Mouse (Mus musculus) embryonic facial prominence, embryonic 13.5 days (tissue): ENCODE results near the gene Gpr68. TPM values are rescaled to one million over a fixed set of nuclear protein-coding genes. Genes with fewer than 3 reads are reported as not detected.

ENCODE experiments used
- ATAC-seq: fragments of 200-750 bp; cut with Nextera tagmentation; 2 replicates; pipeline ENCODE4 v1.8.0; 2017; ENCODE audit warnings: low read depth; ENCODE audit not compliant: insufficient number of reproducible peaks, insufficient read depth, low FRiP score, low TSS enrichment
- H3K27ac ChIP-seq: fragments of 300-500 bp; sonication (generic); 2 replicates; pipeline ENCODE4 v1.5.1; 2015; ENCODE audit warnings: moderate library complexity, mild to moderate bottlenecking, inconsistent platforms
- H3K27me3 ChIP-seq: fragments of 300-500 bp; sonication (generic); 2 replicates; pipeline ENCODE4 v1.6.1; 2015; ENCODE audit warnings: mild to moderate bottlenecking, inconsistent platforms
- H3K36me3 ChIP-seq: fragments of 300-500 bp; sonication (generic); 2 replicates; pipeline ENCODE4 v1.6.1; 2015; ENCODE audit warnings: mild to moderate bottlenecking, inconsistent platforms
- H3K4me1 ChIP-seq: fragments of 300-500 bp; sonication (generic); 2 replicates; pipeline ENCODE4 v1.6.1; 2015; ENCODE audit warnings: inconsistent platforms
- H3K4me2 ChIP-seq: fragments of 300-500 bp; sonication (generic); 2 replicates; pipeline ENCODE4 v1.6.1; 2015; ENCODE audit warnings: moderate library complexity, mild to moderate bottlenecking, inconsistent platforms
- H3K4me3 ChIP-seq: fragments of 300-500 bp; sonication (generic); 2 replicates; pipeline ENCODE4 v1.5.1; 2015; ENCODE audit warnings: mild to moderate bottlenecking, inconsistent platforms
- H3K9ac ChIP-seq: fragments of 300-500 bp; sonication (generic); 2 replicates; pipeline ENCODE4 v1.6.1; 2015; ENCODE audit warnings: mild to moderate bottlenecking, inconsistent platforms
- H3K9me3 ChIP-seq: fragments of 300-500 bp; sonication (generic); 2 replicates; pipeline ENCODE4 v1.6.1; 2016; ENCODE audit warnings: inconsistent platforms
- WGBS: fragments of 180-500 bp; shearing (Covaris S2); methylation state at CpG from one replicate; pipeline ENCODE4 v1.1.7; 2015; ENCODE audit warnings: mixed read lengths; 5-methylcytosine and 5-hydroxymethylcytosine counted together
- polyA plus RNA-seq: library from polyadenylated mRNA; unstranded; fragments of >200 nt; fragmentation: Nextera tagmentation; extraction: Ambion mirVana; gene quantifications from 2 replicates; pipeline ENCODE4 v1.2.1, GENCODE M21; 2015

Gene Gpr68
- polyA plus RNA-seq, 1 experiment from 2014 or later = 0.69 TPM

- peaks cover 3% of the 10 kb centered on the region; the same call in 1 of the 2 replicates for H3K4me1 ChIP-seq
- ATAC-seq = no peak
- 69% methylated on average over 3 of the region's 3 CpGs for WGBS
- no peaks in the 10 kb centered on the region for H3K9me3 ChIP-seq
- peaks cover 12% of the 10 kb centered on the region for H3K27me3 ChIP-seq
- H3K27ac ChIP-seq = no peak overlapping the region
- H3K4me2 ChIP-seq = no peak overlapping the region
- no peak overlapping the region for H3K9ac ChIP-seq
- no peak overlapping the region for H3K4me3 ChIP-seq
- no peaks in the 10 kb centered on the region for H3K36me3 ChIP-seq
Measured at GRCm38 (mm10) chr12:100890548-100890947, 17.4 kb downstream of the Gpr68 start.

DNA sequence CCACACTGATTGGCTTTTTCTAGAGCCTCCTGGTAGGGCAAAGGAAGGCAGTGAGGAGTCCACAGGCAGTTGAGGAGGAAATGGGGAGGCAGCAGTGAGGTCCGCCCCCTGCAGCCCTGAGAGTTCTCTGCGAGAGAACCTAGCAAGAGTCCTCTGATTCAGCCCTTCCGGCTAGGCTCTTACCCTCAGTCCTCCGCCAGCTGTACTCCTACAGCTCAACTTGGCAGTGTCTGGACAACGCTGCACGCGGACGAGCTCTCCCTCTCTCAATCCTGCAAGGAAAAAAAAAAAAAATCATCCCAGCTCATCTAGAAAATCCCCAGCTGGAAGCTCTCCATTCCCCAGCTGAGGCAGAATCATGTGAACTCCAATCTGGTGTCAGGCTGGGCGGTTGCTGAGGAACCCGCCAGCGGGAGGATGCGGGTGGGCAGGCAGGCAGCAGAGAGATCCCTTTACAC lies 20.2 kb downstream of the Gpr68 start:
- Histone ChIP-seq H3K27me3 (peaks cover 12% of the 10 kb centered on the region), H3K36me3 (no peaks in the 10 kb centered on the region), H3K4me1 (peaks cover 3% of the 10 kb centered on the region; the same call in 1 of the 2 replicates), H3K9me3 (no peaks in the 10 kb centered on the region), H3K27ac (no peak overlapping the region), H3K4me2 (0 out of 2 replicates have a peak overlapping the region, but pooled peaks have one; percentile 14), H3K9ac (no peak overlapping the region), H3K4me3 (no peak overlapping the region)
- WGBS = 40% methylated on average over 12 of the region's 12 CpGs
- no peak for ATAC-seq

DNA sequence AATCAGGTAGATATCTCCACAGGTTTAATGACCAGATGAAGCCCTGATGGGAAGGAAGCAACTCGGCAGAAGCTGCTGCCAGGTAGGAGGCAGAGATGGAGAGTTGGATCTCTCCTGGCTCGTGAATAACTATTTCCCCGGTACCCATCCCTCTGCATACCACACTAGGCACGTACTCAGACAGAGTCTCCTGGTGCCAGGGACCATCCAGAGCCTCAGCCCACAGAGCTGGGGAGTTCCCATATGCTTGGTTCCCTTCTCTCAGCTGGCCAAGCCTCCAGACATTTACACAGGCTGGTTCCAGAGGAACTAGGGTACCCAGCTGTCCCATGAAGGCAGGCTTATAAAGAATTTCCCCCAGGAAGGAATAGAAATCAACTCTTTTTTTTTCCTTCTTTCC lies 21.1 kb downstream of the Gpr68 start:
- Histone ChIP-seq H3K27me3 (peaks cover 12% of the 10 kb centered on the region), H3K9ac (no peak overlapping the region), H3K36me3 (no peaks in the 10 kb centered on the region), H3K4me2 (no peak overlapping the region), H3K4me1 (peaks cover 3% of the 10 kb centered on the region; the same call in 1 of the 2 replicates), H3K27ac (no peak overlapping the region), H3K4me3 (no peak overlapping the region), H3K9me3 (no peaks in the 10 kb centered on the region)
- 87% methylated on average over 4 of the region's 4 CpGs for WGBS
- no peak for ATAC-seq

- no peak overlapping the region for H3K4me2 ChIP-seq
- peaks cover 3% of the 10 kb centered on the region; the same call in 1 of the 2 replicates for H3K4me1 ChIP-seq
- H3K27me3 ChIP-seq = peaks cover 12% of the 10 kb centered on the region
- no peak overlapping the region for H3K4me3 ChIP-seq
- 94% methylated on average over 3 of the region's 3 CpGs for WGBS
- ATAC-seq = no peak
- no peak overlapping the region for H3K9ac ChIP-seq
- H3K36me3 ChIP-seq = no peaks in the 10 kb centered on the region
- no peaks in the 10 kb centered on the region for H3K9me3 ChIP-seq
- H3K27ac ChIP-seq = no peak overlapping the region
Measured at GRCm38 (mm10) chr12:100885585-100885984, 22.4 kb downstream of the Gpr68 start.

GRCm38 (mm10) chr12:100883168-100883567 lies 24.8 kb downstream of the Gpr68 start:
- Histone ChIP-seq H3K36me3 (no peaks in the 10 kb centered on the region), H3K27ac (no peak overlapping the region), H3K4me3 (no peak overlapping the region), H3K27me3 (peaks cover 12% of the 10 kb centered on the region), H3K4me1 (peaks cover 3% of the 10 kb centered on the region; the same call in 1 of the 2 replicates), H3K9me3 (no peaks in the 10 kb centered on the region), H3K9ac (no peak overlapping the region), H3K4me2 (no peak overlapping the region)
- no peak for ATAC-seq
- WGBS = 74% methylated on average over 7 of the region's 7 CpGs

DNA sequence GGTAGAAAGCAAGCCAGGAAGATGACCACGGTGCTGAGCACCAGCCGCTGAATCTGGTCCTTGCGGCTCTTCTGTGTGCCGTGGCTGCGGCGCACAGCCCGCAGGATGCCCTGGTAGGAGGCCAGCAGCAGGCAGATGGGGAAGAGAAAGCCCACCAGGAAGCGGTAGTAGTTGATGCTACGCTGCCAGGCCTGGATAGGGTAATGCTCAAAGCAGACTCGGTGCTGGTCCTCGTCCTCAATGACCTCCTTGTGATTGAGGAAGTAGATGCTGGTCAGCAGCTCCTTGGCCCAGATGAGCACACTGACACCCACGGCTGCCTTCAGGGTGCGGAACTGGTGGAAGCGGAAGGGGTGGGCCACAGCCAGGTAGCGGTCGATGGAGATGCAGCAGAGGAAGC lies 29.4 kb downstream of the Gpr68 start:
- 93% methylated on average over 16 of the region's 16 CpGs for WGBS
- no peaks in the 10 kb centered on the region for H3K9me3 ChIP-seq
- no peak overlapping the region for H3K9ac ChIP-seq
- no peaks in the 10 kb centered on the region for H3K27me3 ChIP-seq
- no peaks in the 10 kb centered on the region for H3K4me1 ChIP-seq
- H3K4me3 ChIP-seq = no peak overlapping the region
- H3K4me2 ChIP-seq = no peak overlapping the region
- ATAC-seq = no peak
- no peaks in the 10 kb centered on the region for H3K36me3 ChIP-seq
- no peak overlapping the region for H3K27ac ChIP-seq

DNA sequence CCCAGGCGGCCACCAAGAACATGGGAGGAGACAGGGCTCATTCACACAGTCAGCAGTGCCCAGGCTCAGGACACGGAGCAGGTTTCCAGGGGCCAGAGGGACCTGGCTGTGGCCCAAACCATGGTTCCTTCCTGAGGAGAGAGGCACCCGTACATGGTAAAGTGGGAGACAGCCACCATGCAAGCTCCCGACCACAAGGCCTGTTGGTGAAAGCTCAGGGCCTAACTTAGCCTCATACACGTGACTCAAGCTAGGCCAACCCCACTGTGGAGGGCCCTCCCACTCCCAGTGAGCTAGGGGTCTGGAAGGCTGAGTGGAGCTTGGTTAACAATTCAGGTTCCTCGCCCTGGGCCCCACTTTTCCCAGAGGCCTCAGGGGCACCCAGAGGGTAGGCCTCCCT lies 30.1 kb downstream of the Gpr68 start:
- WGBS = 77% methylated on average over 6 of the region's 6 CpGs
- ATAC-seq = no peak

GRCm38 (mm10) chr12:100875960-100876359 lies 32.0 kb downstream of the Gpr68 start:
- no peaks in the 10 kb centered on the region for H3K4me1 ChIP-seq
- H3K27me3 ChIP-seq = no peaks in the 10 kb centered on the region
- 83% methylated on average over 6 of the region's 6 CpGs for WGBS
- H3K4me3 ChIP-seq = no peak overlapping the region
- no peaks in the 10 kb centered on the region for H3K9me3 ChIP-seq
- no peak overlapping the region for H3K27ac ChIP-seq
- H3K36me3 ChIP-seq = no peaks in the 10 kb centered on the region
- H3K9ac ChIP-seq = no peak overlapping the region
- no peak for ATAC-seq
- H3K4me2 ChIP-seq = no peak overlapping the region

More for the DNA sequence above, 30.1 kb downstream of the Gpr68 start:
- H3K4me2 ChIP-seq = no peak overlapping the region
- no peaks in the 10 kb centered on the region for H3K4me1 ChIP-seq
- no peak overlapping the region for H3K9ac ChIP-seq
- H3K27ac ChIP-seq = no peak overlapping the region
- H3K36me3 ChIP-seq = no peaks in the 10 kb centered on the region
- no peak overlapping the region for H3K4me3 ChIP-seq
- H3K27me3 ChIP-seq = no peaks in the 10 kb centered on the region
- H3K9me3 ChIP-seq = no peaks in the 10 kb centered on the region

DNA sequence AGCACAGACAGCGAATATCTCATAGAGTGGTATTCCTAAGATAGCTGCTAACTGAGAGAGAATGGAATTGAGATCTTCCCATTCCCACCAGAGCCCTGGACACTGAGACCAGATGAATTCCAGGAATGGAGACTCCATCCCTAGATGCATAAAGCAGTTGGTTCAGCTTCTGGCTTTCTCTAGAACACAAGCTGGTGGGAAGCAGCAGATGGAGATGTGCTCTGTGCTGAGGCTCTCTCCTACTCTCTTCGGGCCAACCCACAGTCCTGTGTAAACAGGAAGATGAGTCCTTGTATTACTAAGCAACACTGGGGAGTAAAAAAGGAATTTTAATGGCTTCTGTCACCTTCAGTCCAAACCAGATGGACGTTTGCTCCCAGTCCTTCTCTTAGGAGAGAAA lies 32.4 kb downstream of the Gpr68 start:
- no peak overlapping the region for H3K4me2 ChIP-seq
- H3K4me3 ChIP-seq = no peak overlapping the region
- WGBS = 67% methylated on average over 3 of the region's 3 CpGs
- no peaks in the 10 kb centered on the region for H3K27me3 ChIP-seq
- no peak for ATAC-seq
- no peak overlapping the region for H3K9ac ChIP-seq
- no peaks in the 10 kb centered on the region for H3K4me1 ChIP-seq
- H3K9me3 ChIP-seq = no peaks in the 10 kb centered on the region
- H3K36me3 ChIP-seq = no peaks in the 10 kb centered on the region
- no peak overlapping the region for H3K27ac ChIP-seq

DNA sequence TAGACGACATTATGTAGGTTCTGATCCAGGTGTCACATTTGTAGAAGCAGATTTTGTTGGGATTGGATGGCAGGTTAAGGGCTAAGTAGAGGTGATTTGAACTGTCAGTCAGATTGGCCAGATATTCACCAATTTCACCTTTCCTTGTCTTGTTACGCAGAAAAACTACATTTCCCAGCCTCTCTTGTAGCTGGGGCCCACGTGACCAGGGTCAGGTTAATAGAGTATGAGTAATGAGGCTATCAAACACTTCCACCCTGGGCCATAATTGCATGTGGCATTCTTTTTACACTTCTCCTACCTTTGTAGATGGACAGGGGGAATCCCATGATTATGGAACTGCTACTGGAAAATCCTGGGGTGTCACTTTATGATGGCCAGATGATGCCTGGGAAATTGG lies 34.4 kb downstream of the Gpr68 start:
- Histone ChIP-seq H3K9me3 (no peaks in the 10 kb centered on the region), H3K4me1 (0 out of 2 replicates have a peak, but pooled peaks cover 2% of the 10 kb centered on the region), H3K4me3 (no peak overlapping the region), H3K27ac (no peak overlapping the region), H3K27me3 (no peaks in the 10 kb centered on the region), H3K36me3 (no peaks in the 10 kb centered on the region), H3K4me2 (no peak overlapping the region), H3K9ac (no peak overlapping the region)
- WGBS = 77% methylated on average over 3 of the region's 3 CpGs
- ATAC-seq = no peak

DNA sequence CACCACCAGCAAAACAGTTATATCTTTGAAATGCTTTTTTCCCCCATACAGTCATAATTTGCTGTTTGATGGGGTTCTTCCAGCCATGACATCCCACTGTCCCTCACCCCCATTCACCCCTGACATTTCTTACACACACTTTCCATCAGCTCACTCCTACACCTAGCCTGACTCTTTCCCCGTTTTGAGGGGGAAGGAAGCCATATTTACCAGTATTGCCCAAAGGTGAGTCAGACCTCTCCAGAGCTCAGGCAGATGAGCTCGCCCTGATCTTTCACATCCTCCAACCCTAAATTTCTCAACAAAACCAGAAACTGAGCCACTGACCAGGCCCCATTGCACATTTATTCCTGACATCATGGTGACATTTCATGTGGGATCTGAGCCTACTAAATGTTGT lies 36.2 kb downstream of the Gpr68 start:
- Histone ChIP-seq H3K4me2 (no peak overlapping the region), H3K27me3 (no peaks in the 10 kb centered on the region), H3K27ac (no peak overlapping the region), H3K36me3 (no peaks in the 10 kb centered on the region), H3K9ac (no peak overlapping the region), H3K4me1 (peaks cover 10% of the 10 kb centered on the region), H3K9me3 (no peaks in the 10 kb centered on the region), H3K4me3 (no peak overlapping the region)
- no peak for ATAC-seq
- 82% methylated on average over 2 of the region's 2 CpGs for WGBS

GRCm38 (mm10) chr12:100871234-100871633 lies 36.8 kb downstream of the Gpr68 start:
- H3K4me2 ChIP-seq = no peak overlapping the region
- WGBS = 90% methylated on average over 6 of the region's 6 CpGs
- no peak for ATAC-seq

More at GRCm38 (mm10) chr12:100871234-100871633, 36.8 kb downstream of the Gpr68 start:
- Histone ChIP-seq H3K4me1 (peaks cover 10% of the 10 kb centered on the region), H3K4me3 (no peak overlapping the region), H3K9me3 (no peaks in the 10 kb centered on the region), H3K9ac (no peak overlapping the region), H3K27me3 (no peaks in the 10 kb centered on the region), H3K27ac (no peak overlapping the region), H3K36me3 (no peaks in the 10 kb centered on the region)
